Mouse (Mus musculus): ENCODE results near the gene Ttll7. TPM values are rescaled to one million over a fixed set of nuclear protein-coding genes. Genes with fewer than 3 reads are reported as not detected.

The Ttll7 gene
- polyA plus RNA-seq, 2 experiments = 0.23 to 0.47 TPM

- no peak overlapping the region for H3K27ac ChIP-seq
- TF ChIP-seq CTCF (IDR thresholded peaks at IDR 0.05; ENCODE audit: low read depth) = no peak
- no peak for TF ChIP-seq EP300 (IDR thresholded peaks at IDR 0.05; ENCODE audit: low read depth)
- no peaks in the 10 kb centered on the region for H3K36me3 ChIP-seq (replicated peaks; ENCODE audit: control insufficient read depth, insufficient read depth, low read depth)
- no peaks in the 10 kb centered on the region for H3K9me3 ChIP-seq (ENCODE audit: control insufficient read depth, low read length)
- ATAC-seq (ENCODE audit: insufficient read depth) (no peak), DNase-seq (ENCODE audit: low read depth in 3 of 3, low spot score in 3 of 3) (no peak)
- no peak overlapping the region for H3K9ac ChIP-seq (replicated peaks)
- H3K4me1 ChIP-seq (replicated peaks; ENCODE audit: control insufficient read depth in 2 of 2, insufficient read depth in 2 of 2, low read length in 1 of 2) = no peaks in the 10 kb centered on the region
- H3K27me3 ChIP-seq (ENCODE audit: control insufficient read depth, insufficient read depth, low read length) = no peaks in the 10 kb centered on the region
- 33% methylated on average over 2 of the region's 2 CpGs for WGBS (ENCODE audit: insufficient replicate concordance)
- no peak overlapping the region for H3K4me2 ChIP-seq (ENCODE audit: low read depth)
- H3K4me3 ChIP-seq (ENCODE audit: insufficient read depth in 1 of 2, low read depth in 2 of 2, low read length in 2 of 2) = no peak overlapping the region
Observed at GRCm38 (mm10) chr3:146945342-146945741, 93.2 kb downstream of the Ttll7 start.

- no peaks in the 10 kb centered on the region for H3K36me3 ChIP-seq (replicated peaks; ENCODE audit: control insufficient read depth, insufficient read depth, low read depth)
- H3K9ac ChIP-seq (replicated peaks) = no peak overlapping the region
- 1% methylated on average over 13 of the region's 13 CpGs for WGBS (ENCODE audit: insufficient replicate concordance)
Observed at GRCm38 (mm10) chr3:146945887-146946286, 93.7 kb downstream of the Ttll7 start.

GRCm38 (mm10) chr3:146946641-146947040, 94.5 kb downstream of the Ttll7 start:
- H3K9me3 ChIP-seq (ENCODE audit: control insufficient read depth, low read length) = no peaks in the 10 kb centered on the region
- no peaks in the 10 kb centered on the region for H3K27me3 ChIP-seq (ENCODE audit: control insufficient read depth, insufficient read depth, low read length)
- DNase-seq (ENCODE audit: low read depth in 3 of 3, low spot score in 3 of 3) (no peak), ATAC-seq (ENCODE audit: insufficient read depth) (no peak)
- H3K4me2 ChIP-seq (ENCODE audit: low read depth) = no peak overlapping the region
- TF ChIP-seq EP300 (IDR thresholded peaks at IDR 0.05; ENCODE audit: low read depth) = no peak
- TF ChIP-seq CTCF (IDR thresholded peaks at IDR 0.05; ENCODE audit: low read depth) = no peak
- H3K4me1 ChIP-seq (replicated peaks; ENCODE audit: control insufficient read depth in 2 of 2, insufficient read depth in 2 of 2, low read length in 1 of 2) = no peaks in the 10 kb centered on the region
- H3K36me3 ChIP-seq (replicated peaks; ENCODE audit: control insufficient read depth, insufficient read depth, low read depth) = no peaks in the 10 kb centered on the region
- H3K4me3 ChIP-seq (ENCODE audit: insufficient read depth in 1 of 2, low read depth in 2 of 2, low read length in 2 of 2) = no peak overlapping the region
- 63% methylated on average over 8 of the region's 8 CpGs for WGBS (ENCODE audit: insufficient replicate concordance)
- H3K27ac ChIP-seq = no peak overlapping the region
- no peak overlapping the region for H3K9ac ChIP-seq (replicated peaks)

More at GRCm38 (mm10) chr3:146945887-146946286, 93.7 kb downstream of the Ttll7 start:
- H3K27ac ChIP-seq = no peak overlapping the region
- ATAC-seq (ENCODE audit: insufficient read depth) (peak; percentile 39; the same call in 1 of the 2 replicates), DNase-seq (ENCODE audit: low read depth in 3 of 3, low spot score in 3 of 3) (peak; percentile 19 to 44 (median 33))
- H3K9me3 ChIP-seq (ENCODE audit: control insufficient read depth, low read length) = no peaks in the 10 kb centered on the region
- no peaks in the 10 kb centered on the region for H3K27me3 ChIP-seq (ENCODE audit: control insufficient read depth, insufficient read depth, low read length)
- H3K4me2 ChIP-seq (ENCODE audit: low read depth) = peak overlapping the region; percentile 53
- H3K4me3 ChIP-seq (ENCODE audit: insufficient read depth in 1 of 2, low read depth in 2 of 2, low read length in 2 of 2) = peak overlapping the region; percentile 14 to 62; a peak in 3 of 4 replicates
- H3K4me1 ChIP-seq (replicated peaks; ENCODE audit: control insufficient read depth in 2 of 2, insufficient read depth in 2 of 2, low read length in 1 of 2) = no peaks in the 10 kb centered on the region
- no peak for TF ChIP-seq EP300 (IDR thresholded peaks at IDR 0.05; ENCODE audit: low read depth)
- TF ChIP-seq CTCF (IDR thresholded peaks at IDR 0.05; ENCODE audit: low read depth) = peak; percentile 81

GRCm38 (mm10) chr3:146956792-146957191, 104.6 kb downstream of the Ttll7 start:
- H3K4me3 ChIP-seq (ENCODE audit: insufficient read depth in 1 of 2, low read depth in 2 of 2, low read length in 2 of 2) = no peak overlapping the region
- WGBS (ENCODE audit: insufficient replicate concordance) = 77% methylated on average over 8 of the region's 8 CpGs
- ATAC-seq (ENCODE audit: insufficient read depth) (no peak), DNase-seq (ENCODE audit: low read depth in 3 of 3, low spot score in 3 of 3) (no peak)
- H3K9me3 ChIP-seq (ENCODE audit: control insufficient read depth, low read length) = no peaks in the 10 kb centered on the region
- no peak overlapping the region for H3K4me2 ChIP-seq (ENCODE audit: low read depth)
- H3K4me1 ChIP-seq (replicated peaks; ENCODE audit: control insufficient read depth in 2 of 2, insufficient read depth in 2 of 2, low read length in 1 of 2) = no peaks in the 10 kb centered on the region
- no peak for TF ChIP-seq CTCF (IDR thresholded peaks at IDR 0.05; ENCODE audit: low read depth)
- no peak for TF ChIP-seq EP300 (IDR thresholded peaks at IDR 0.05; ENCODE audit: low read depth)
- H3K9ac ChIP-seq (replicated peaks) = no peak overlapping the region
- no peaks in the 10 kb centered on the region for H3K27me3 ChIP-seq (ENCODE audit: control insufficient read depth, insufficient read depth, low read length)
- H3K36me3 ChIP-seq (replicated peaks; ENCODE audit: control insufficient read depth, insufficient read depth, low read depth) = no peaks in the 10 kb centered on the region
- no peak overlapping the region for H3K27ac ChIP-seq

- H3K9ac ChIP-seq (replicated peaks) = no peak overlapping the region
- no peak for TF ChIP-seq EP300 (IDR thresholded peaks at IDR 0.05; ENCODE audit: low read depth)
- no peak for TF ChIP-seq CTCF (IDR thresholded peaks at IDR 0.05; ENCODE audit: low read depth)
- H3K27me3 ChIP-seq (ENCODE audit: control insufficient read depth, insufficient read depth, low read length) = no peaks in the 10 kb centered on the region
Observed at GRCm38 (mm10) chr3:146962838-146963237, 110.7 kb downstream of the Ttll7 start.

More at GRCm38 (mm10) chr3:146962838-146963237, 110.7 kb downstream of the Ttll7 start:
- H3K27ac ChIP-seq = no peak overlapping the region
- H3K36me3 ChIP-seq (replicated peaks; ENCODE audit: control insufficient read depth, insufficient read depth, low read depth) = no peaks in the 10 kb centered on the region
- no peaks in the 10 kb centered on the region for H3K4me1 ChIP-seq (replicated peaks; ENCODE audit: control insufficient read depth in 2 of 2, insufficient read depth in 2 of 2, low read length in 1 of 2)
- H3K9me3 ChIP-seq (ENCODE audit: control insufficient read depth, low read length) = no peaks in the 10 kb centered on the region
- ATAC-seq (ENCODE audit: insufficient read depth) = no peak
- no peak overlapping the region for H3K4me3 ChIP-seq (ENCODE audit: insufficient read depth in 1 of 2, low read depth in 2 of 2, low read length in 2 of 2)
- DNase-seq (ENCODE audit: low read depth in 3 of 3, low spot score in 3 of 3) = no peak
- H3K4me2 ChIP-seq (ENCODE audit: low read depth) = no peak overlapping the region

Data from liver, embryonic 14.5 days (tissue).